Mouse (Mus musculus) neural tube, embryonic 12.5 days (tissue): ENCODE results near the gene Pla2g3. TPM values are rescaled to one million over a fixed set of nuclear protein-coding genes. Genes with fewer than 3 reads are reported as not detected.
A peak's percentile ranks its signal among the peaks of the same experiment; 100 is the strongest.

Experiments used
- ATAC-seq: fragments of 200-750 bp; cut with Nextera tagmentation; 2 replicates; pipeline ENCODE4 v1.8.0; 2017; ENCODE audit warnings: low read depth, mild to moderate bottlenecking, moderate TSS enrichment, moderate library complexity; ENCODE audit not compliant: low FRiP score
- H3K27ac ChIP-seq: fragments of 300-500 bp; sonication (generic); 2 replicates; pipeline ENCODE4 v1.5.1; 2016
- H3K27me3 ChIP-seq: fragments of 300-500 bp; sonication (generic); replicated peaks from 2 replicates; pipeline ENCODE4 v1.6.1; 2016; ENCODE audit warnings: mild to moderate bottlenecking
- H3K36me3 ChIP-seq: fragments of 300-500 bp; sonication (generic); 2 replicates; pipeline ENCODE4 v1.6.1; 2016; ENCODE audit warnings: mild to moderate bottlenecking
- H3K4me1 ChIP-seq: fragments of 300-500 bp; sonication (generic); 2 replicates; pipeline ENCODE4 v1.6.1; 2016
- H3K4me2 ChIP-seq: fragments of 300-500 bp; sonication (generic); replicated peaks from 2 replicates; pipeline ENCODE4 v1.6.1; 2016; ENCODE audit warnings: mild to moderate bottlenecking
- H3K4me3 ChIP-seq: fragments of 300-500 bp; sonication (generic); 2 replicates; pipeline ENCODE4 v1.5.1; 2016
- H3K9ac ChIP-seq: fragments of 300-500 bp; sonication (generic); 2 replicates; pipeline ENCODE4 v1.6.1; 2016; ENCODE audit warnings: mild to moderate bottlenecking
- H3K9me3 ChIP-seq: fragments of 300-500 bp; sonication (generic); 2 replicates; pipeline ENCODE4 v1.6.1; 2016; ENCODE audit warnings: mild to moderate bottlenecking
- WGBS: fragments of 180-500 bp; shearing (Covaris S2); methylation state at CpG from one replicate; pipeline ENCODE4 v1.1.7; 2016; 5-methylcytosine and 5-hydroxymethylcytosine counted together
- polyA plus RNA-seq: library from polyadenylated mRNA; unstranded; fragments of >200 nt; fragmentation: Nextera tagmentation; extraction: Ambion mirVana; gene quantifications from 2 replicates; pipeline ENCODE4 v1.2.1, GENCODE M21; 2016

The Pla2g3 gene
- 1.0 and 1.3 TPM in 2 replicates for polyA plus RNA-seq

DNA sequence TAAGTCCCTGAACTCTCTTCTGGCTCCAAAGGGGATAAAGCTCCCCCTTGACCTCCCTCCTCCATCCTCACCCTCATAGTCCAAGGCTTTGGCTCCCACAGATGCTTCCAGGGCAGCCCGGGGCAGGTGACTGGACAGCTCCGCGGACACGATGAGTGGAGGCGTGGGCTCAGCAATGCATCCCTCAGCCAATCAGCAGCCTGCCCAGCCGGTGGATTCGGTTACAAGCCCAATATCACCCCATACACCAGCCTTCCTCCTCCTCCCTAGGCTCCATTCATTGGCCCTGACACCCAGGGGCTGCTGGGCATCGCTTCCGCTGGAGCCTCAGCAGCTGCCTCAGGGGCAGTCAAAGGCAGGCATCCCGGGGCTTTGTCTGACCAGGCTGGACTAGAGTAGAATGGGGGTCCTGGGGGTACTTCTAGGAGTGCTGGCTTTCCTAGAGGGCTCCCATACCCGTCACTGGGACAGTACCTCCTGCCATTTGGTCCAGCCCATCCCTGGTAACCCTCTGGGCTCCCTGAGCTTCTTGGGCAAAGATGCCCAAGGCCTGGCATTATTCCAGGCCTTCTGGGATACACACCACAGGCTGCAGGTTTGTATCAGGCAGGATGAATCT, at the start of gene Pla2g3:
Gene Pla2g3, plus strand, starts transcription at position 333 of the 619 bp plus-strand sequence.
- Histone ChIP-seq H3K9ac (no peak within 1 kb of the TSS), H3K36me3 (no peaks in the 10 kb centered on the region), H3K27ac (no peak within 1 kb of the TSS), H3K27me3 (no peaks in the 10 kb centered on the region), H3K4me3 (no peak within 1 kb of the TSS), H3K4me2 (no peak within 1 kb of the TSS), H3K9me3 (no peaks in the 10 kb centered on the region), H3K4me1 (no peaks in the 10 kb centered on the region)
- ATAC-seq: no peak
- WGBS: 26% methylated on average over 11 of the region's 11 CpGs

DNA sequence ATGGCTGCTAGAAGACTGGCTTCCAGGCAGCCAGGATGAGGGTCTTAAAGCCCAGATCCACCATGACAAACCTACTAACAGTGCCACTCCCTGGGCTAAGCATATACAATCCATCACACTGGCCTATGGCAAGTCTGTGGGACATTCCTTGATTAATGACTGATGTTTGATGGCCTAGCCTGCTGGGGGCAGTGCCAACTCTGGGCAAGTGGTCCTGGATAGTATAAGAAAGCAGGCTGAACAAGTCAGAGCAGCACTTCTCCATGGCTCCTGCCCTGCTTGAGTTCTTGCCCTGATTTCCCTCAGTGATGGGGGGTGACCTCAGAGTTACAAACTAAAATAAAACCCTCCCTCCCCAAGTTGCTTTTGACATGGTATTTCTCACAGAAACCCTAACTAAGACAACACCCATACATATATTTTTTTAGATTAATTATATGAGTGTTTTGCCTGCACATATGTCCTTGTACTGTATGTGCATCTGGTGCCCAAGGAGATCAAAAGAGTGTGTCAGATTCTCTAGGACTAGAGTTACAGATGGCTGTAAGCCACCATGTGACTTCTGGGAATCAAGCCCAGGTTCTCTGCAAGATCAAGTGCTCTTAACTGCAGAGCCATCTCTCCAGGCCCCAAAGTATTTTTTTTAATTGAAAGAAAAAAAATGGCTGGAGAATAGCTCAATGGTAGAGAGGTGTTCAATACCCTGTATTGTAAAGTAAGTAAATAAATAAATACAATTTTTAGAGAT, 46.2 kb upstream of the Pla2g3 start:
- no peak for ATAC-seq
- H3K27ac ChIP-seq: no peak overlapping the region
- no peaks in the 10 kb centered on the region for H3K4me1 ChIP-seq
- no peaks in the 10 kb centered on the region for H3K36me3 ChIP-seq
- no peaks in the 10 kb centered on the region for H3K27me3 ChIP-seq
- no peaks in the 10 kb centered on the region for H3K9me3 ChIP-seq
- H3K4me2 ChIP-seq: no peak overlapping the region
- H3K4me3 ChIP-seq: no peak overlapping the region
- H3K9ac ChIP-seq: no peak overlapping the region

DNA sequence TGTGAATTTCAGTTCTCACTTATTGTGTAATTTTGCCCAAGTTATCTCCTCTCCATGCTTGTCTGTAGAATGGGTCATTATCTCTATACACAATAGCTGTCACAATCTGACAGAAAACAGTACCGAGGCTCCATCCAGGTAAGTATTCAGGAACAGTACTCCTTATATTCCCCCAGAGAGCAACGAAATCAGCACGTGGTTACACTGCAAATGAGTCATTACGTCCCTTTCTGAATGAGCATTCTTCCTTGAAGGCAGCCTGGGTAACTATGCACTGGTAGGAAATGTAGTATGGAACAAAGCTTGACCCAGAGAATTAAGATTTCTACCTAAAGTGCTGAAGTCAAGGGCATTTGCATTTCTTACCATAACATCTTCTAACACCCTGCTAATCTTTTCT, 45.4 kb upstream of the Pla2g3 start:
- Histone ChIP-seq H3K27me3 (no peaks in the 10 kb centered on the region), H3K4me3 (no peak overlapping the region), H3K4me1 (no peaks in the 10 kb centered on the region), H3K9ac (no peak overlapping the region), H3K9me3 (no peaks in the 10 kb centered on the region), H3K4me2 (no peak overlapping the region), H3K27ac (no peak overlapping the region), H3K36me3 (no peaks in the 10 kb centered on the region)
- 76% methylated on average over 4 of the region's 4 CpGs for WGBS
- no peak for ATAC-seq

DNA sequence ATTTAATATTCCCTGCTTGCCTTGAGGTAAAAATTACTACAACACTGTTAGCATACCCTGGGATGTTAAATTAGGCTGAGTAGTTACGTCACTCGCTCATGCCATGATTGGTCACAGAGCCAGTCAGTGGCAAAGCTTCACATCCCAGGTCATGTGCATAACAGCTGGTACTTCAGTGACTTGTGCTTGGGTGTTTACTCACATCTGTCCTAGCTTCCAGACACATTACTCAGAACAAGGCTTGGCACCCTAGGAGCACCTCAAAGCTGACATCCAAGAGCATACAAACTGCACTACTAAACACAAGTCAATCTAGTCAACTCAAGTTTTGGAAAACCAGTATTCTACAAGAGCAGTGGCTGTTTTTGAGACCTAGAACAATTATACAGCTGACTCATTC, 45.0 kb upstream of the Pla2g3 start:
- no peaks in the 10 kb centered on the region for H3K9me3 ChIP-seq
- no peak for ATAC-seq
- H3K27ac ChIP-seq: no peak overlapping the region
- H3K27me3 ChIP-seq: no peaks in the 10 kb centered on the region
- 97% methylated on average over 2 of the region's 2 CpGs for WGBS
- H3K36me3 ChIP-seq: no peaks in the 10 kb centered on the region
- no peak overlapping the region for H3K9ac ChIP-seq
- H3K4me1 ChIP-seq: no peaks in the 10 kb centered on the region
- no peak overlapping the region for H3K4me3 ChIP-seq
- no peak overlapping the region for H3K4me2 ChIP-seq

DNA sequence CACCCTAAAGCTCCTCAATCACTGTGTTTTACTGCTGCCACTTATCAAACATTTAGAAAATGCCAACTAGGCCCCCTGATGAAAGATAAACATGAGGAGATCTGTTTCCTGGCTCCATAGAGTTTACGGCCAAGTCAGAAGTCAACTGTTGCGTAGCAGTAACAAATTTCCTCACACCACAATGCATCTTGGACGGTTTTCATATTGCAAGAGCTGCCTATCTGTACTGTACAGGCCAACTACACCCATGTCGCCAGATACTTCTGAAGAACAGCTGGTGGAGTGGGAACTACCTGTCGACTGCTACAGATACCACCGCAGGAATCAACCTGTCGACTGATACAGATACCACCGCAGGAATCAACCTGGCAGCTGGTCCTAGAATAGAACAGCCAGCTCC, 43.2 kb upstream of the Pla2g3 start:
- no peak overlapping the region for H3K27ac ChIP-seq
- H3K9ac ChIP-seq: no peak overlapping the region
- no peaks in the 10 kb centered on the region for H3K36me3 ChIP-seq
- 88% methylated on average over 8 of the region's 8 CpGs for WGBS
- H3K9me3 ChIP-seq: no peaks in the 10 kb centered on the region
- no peaks in the 10 kb centered on the region for H3K4me1 ChIP-seq
- no peak overlapping the region for H3K4me2 ChIP-seq
- H3K27me3 ChIP-seq: no peaks in the 10 kb centered on the region
- no peak for ATAC-seq
- no peak overlapping the region for H3K4me3 ChIP-seq

DNA sequence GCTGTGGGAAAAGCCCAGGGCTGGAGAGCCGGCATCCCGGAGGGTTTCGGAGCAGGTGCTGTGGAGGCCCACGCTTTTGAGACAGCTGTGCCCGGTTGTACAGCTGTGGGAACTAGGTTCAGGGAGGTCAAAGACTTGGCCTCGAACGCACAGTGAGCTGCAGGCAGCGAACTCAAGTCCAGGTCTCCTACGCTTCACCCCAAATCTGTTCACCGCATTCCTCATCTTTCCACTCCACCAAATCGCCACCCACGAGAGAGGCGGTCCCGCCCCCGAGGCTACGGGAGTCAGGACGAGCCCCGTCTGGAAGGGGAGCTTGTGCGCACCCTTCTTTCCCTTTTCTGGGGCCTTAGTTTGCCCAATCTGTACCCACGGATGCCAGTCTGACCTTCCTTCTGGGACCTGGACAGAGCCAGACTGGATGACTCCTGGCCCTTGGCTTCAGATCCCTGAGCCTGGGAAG, 36.4 kb upstream of the Pla2g3 start:
- peak; percentile 29 for ATAC-seq
- Histone ChIP-seq H3K27ac (peak overlapping the region; percentile 54), H3K9me3 (no peaks in the 10 kb centered on the region), H3K4me1 (peaks cover 15% of the 10 kb centered on the region), H3K36me3 (peaks cover 6% of the 10 kb centered on the region; the same call in 1 of the 2 replicates), H3K4me2 (peak overlapping the region; percentile 93), H3K4me3 (peak overlapping the region; percentile 73), H3K27me3 (no peaks in the 10 kb centered on the region), H3K9ac (peak overlapping the region; percentile 69)
- WGBS: under 1% methylated on average over 20 of the region's 20 CpGs

DNA sequence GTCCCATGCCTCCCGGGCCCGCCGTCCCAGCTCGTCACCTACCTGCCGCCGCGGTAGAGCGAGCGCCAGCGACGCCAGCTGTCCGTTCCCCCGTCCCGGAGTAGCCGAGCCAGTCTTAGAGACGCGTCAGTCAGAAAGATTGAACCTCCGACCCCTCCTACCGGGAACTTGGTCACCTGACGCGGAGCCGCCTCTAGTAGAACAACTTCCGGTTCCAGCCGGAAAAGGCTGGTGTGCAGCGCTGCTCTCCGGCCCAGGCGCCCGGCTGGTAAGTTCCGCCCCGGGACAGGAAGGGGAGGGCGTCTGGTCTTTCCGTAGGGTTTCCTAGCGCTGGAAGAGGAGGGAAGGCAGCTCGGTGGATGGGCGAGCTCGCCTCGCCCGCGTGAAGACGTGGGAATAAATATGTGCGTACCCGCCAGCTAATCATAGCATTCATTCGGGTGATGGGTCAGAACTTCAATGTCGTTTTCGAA, 35.9 kb upstream of the Pla2g3 start, which contains the start of gene Rnf185:
Gene Rnf185, minus strand, starts transcription at position 197 of the 473 bp plus-strand sequence.
- peaks cover 15% of the 10 kb centered on the region for H3K4me1 ChIP-seq
- peak within 1 kb of the TSS; percentile 69 for H3K9ac ChIP-seq
- peak within 1 kb of the TSS; percentile 60 for H3K27ac ChIP-seq
- ATAC-seq: peak; percentile 97
- H3K36me3 ChIP-seq: peaks cover 6% of the 10 kb centered on the region; the same call in 1 of the 2 replicates
- no peaks in the 10 kb centered on the region for H3K9me3 ChIP-seq
- under 1% methylated on average over 45 of the region's 45 CpGs for WGBS
- H3K4me2 ChIP-seq: peak within 1 kb of the TSS; percentile 93
- no peaks in the 10 kb centered on the region for H3K27me3 ChIP-seq
- peak within 1 kb of the TSS; percentile 73 for H3K4me3 ChIP-seq

DNA sequence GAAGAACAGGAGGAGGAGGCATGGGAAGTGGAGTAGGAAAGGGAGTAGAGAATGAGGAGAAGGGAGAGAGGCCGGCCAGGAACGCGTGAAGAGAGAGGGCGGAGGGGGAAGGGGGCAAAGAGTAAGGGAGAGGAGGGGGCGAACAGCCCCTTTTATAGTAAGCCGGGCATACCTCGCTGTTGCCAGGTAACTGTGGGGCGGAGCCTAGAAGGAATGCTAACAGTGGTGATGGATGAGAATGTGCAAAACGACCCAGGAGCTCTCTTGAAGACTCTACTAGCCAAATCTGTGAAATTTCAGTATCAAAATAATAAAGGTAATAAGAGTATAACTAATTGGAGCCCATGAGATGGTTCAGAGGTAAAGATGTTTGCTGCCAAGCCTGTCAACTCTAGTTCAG, 35.3 kb upstream of the Pla2g3 start:
- Histone ChIP-seq H3K9me3 (no peaks in the 10 kb centered on the region), H3K27me3 (no peaks in the 10 kb centered on the region), H3K4me1 (peaks cover 15% of the 10 kb centered on the region), H3K27ac (peak overlapping the region; percentile 60), H3K9ac (peak overlapping the region; percentile 69), H3K4me3 (peak overlapping the region; percentile 73), H3K36me3 (peaks cover 6% of the 10 kb centered on the region; the same call in 1 of the 2 replicates), H3K4me2 (peak overlapping the region; percentile 93)
- WGBS: under 1% methylated on average over 9 of the region's 9 CpGs
- peak; percentile 71 for ATAC-seq

DNA sequence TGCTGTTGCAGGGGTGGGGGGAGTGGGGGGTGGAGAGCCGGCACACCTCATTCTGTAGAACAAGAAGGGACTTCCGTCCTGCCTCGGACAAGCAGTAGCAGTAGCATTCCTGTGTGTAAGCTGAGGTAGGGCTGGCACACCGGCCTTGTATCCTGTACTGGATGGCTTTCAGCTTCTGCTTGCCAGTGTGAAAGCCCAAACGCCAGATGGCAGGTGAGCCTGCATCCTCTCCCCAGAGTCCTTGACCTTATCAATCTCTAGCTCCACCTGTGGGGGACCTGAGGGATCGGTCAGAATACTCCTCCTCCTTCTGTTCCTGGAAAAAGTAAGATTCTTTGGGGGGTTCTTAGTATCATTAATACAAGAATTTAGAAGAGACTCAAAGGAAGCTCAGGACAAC, 34.6 kb upstream of the Pla2g3 start:
- Histone ChIP-seq H3K27me3 (no peaks in the 10 kb centered on the region), H3K4me1 (peaks cover 15% of the 10 kb centered on the region), H3K4me3 (no peak overlapping the region), H3K27ac (no peak overlapping the region), H3K36me3 (peaks cover 6% of the 10 kb centered on the region; the same call in 1 of the 2 replicates), H3K9me3 (no peaks in the 10 kb centered on the region), H3K4me2 (peak overlapping the region; percentile 93), H3K9ac (no peak overlapping the region)
- WGBS: 81% methylated on average over 6 of the region's 6 CpGs
- no peak for ATAC-seq

DNA sequence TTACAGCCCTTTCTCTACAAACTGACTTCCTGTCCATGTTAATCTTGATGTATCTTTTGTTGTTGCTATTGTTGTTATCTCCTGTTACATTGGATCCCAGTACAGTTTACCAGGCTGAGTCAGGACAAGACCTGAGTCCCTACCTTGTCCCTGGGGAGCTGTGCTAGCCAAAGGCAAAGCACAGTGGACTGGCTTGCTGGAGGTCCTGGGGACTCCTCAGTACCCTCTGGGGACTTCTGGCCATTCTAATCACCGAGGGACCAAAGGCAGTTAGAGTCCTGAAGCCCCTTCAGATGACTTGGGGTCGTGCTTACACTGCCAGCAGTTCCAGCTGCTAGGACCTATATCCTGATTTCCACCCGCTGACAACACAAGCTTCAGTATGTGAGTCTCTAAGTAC, 33.6 kb upstream of the Pla2g3 start:
- Histone ChIP-seq H3K36me3 (peaks cover 6% of the 10 kb centered on the region; the same call in 1 of the 2 replicates), H3K9me3 (no peaks in the 10 kb centered on the region), H3K4me3 (no peak overlapping the region), H3K27me3 (no peaks in the 10 kb centered on the region), H3K27ac (no peak overlapping the region), H3K4me2 (no peak overlapping the region), H3K9ac (no peak overlapping the region), H3K4me1 (peaks cover 15% of the 10 kb centered on the region)
- 91% methylated on average over 3 of the region's 3 CpGs for WGBS
- no peak for ATAC-seq

DNA sequence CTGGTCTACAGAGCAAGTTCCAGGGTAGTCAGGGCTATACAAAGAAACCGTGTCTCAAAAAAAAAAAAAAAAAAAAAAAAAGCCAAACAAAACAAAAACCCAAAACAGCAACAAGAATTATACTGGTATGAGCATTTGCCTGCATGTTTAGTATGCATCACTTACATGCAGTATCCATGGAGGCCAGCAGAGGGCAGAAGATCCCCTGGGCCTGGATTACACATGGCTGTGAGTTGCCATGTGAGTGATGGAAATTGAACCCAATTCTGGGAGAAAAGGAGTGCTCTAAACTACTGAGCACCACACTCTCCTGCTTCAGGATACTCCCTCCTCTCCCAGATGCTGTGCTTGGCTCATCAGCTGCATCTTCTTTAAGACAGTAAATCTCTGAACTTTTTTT, 31.7 kb upstream of the Pla2g3 start:
- Histone ChIP-seq H3K9ac (no peak overlapping the region), H3K9me3 (no peaks in the 10 kb centered on the region), H3K36me3 (peaks cover 6% of the 10 kb centered on the region; the same call in 1 of the 2 replicates), H3K27ac (no peak overlapping the region), H3K4me3 (no peak overlapping the region), H3K4me1 (peaks cover 5% of the 10 kb centered on the region), H3K4me2 (no peak overlapping the region), H3K27me3 (no peaks in the 10 kb centered on the region)
- no peak for ATAC-seq
- WGBS: 33% methylated on average over 1 of the region's 1 CpGs

DNA sequence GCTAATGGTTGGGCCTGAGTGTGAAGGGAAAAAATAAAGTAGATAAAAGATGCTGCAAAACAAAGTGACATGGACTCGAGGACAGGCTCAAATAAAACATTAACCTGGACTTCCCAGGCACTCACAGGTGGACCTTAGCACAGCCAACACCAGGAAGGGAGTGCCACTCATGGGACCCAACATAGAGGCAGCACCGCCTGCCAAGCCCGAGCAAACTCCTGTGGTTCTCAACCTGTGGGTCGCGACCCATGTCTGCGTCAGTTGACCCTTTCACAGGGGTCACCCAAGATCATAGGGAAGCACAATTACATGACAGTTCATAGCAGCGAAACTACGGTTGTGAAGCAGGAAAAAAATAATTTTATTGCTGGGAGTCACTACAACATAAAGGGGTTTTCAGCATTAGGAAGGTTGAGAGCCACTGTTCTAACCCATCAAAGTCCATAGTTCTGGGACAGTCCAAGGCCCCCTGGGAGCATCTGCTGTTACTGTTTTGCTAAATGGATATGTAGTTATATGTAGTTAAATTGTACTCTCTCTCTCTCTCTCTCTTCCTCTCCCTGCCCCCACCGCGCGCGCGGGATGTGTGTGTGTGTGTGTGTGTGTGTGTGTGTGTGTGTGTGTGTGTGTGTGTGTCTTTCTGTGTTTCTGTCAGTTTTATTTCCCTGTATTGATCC, 29.5 kb upstream of the Pla2g3 start:
- no peak overlapping the region for H3K27ac ChIP-seq
- no peaks in the 10 kb centered on the region for H3K27me3 ChIP-seq
- H3K4me1 ChIP-seq: no peaks in the 10 kb centered on the region
- no peak overlapping the region for H3K4me2 ChIP-seq
- no peak overlapping the region for H3K4me3 ChIP-seq
- 85% methylated on average over 13 of the region's 13 CpGs for WGBS
- peaks cover 6% of the 10 kb centered on the region; the same call in 1 of the 2 replicates for H3K36me3 ChIP-seq
- H3K9me3 ChIP-seq: no peaks in the 10 kb centered on the region
- no peak for ATAC-seq
- H3K9ac ChIP-seq: no peak overlapping the region
